8 mouse cellular contexts compared by ENCODE assay signal in the genomic region with DNA sequence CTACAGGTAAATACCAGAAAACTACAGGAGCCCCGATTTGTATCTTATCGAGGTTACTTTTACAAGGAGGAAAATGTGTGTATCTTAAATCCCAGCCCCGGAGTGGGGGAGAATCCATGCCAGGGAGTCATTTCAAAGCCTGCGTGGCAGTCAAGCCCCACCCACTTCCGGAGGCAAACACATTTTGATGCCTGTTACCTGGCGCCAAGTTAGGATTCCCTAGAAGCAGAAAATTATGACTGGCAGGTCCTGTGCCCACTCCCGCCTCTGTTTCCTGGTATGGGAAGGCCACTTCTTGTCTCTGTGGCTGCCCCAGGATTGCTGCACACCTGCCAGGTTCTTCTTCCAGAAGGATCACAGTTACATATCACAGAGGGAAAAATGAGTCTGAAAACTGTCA. TPM values are rescaled to one million over a fixed set of nuclear protein-coding genes. Genes with fewer than 3 reads are reported as not detected.
DNase-seq lines count a peak whose midpoint lies in the region; ATAC-seq lines count a peak whose summit lies in the region.

No protein-coding gene starts in this region.

- no peaks in the 10 kb centered on the region for H3K36me3 ChIP-seq in heart, embryonic 16.5 days (ENCODE audit: control insufficient read depth, insufficient read depth)
- H3K36me3 ChIP-seq in embryonic facial prominence, embryonic 14.5 days (ENCODE audit: control insufficient read depth, insufficient read depth, low read length) = no peaks in the 10 kb centered on the region
- H3K36me3 ChIP-seq in midbrain, embryonic 15.5 days (replicated peaks) = no peaks in the 10 kb centered on the region

- WGBS in heart, embryonic 16.5 days = 74% methylated on average over 7 of the region's 7 CpGs
- WGBS in embryonic facial prominence, embryonic 14.5 days = 39% methylated on average over 7 of the region's 7 CpGs
- WGBS in midbrain, embryonic 15.5 days = 34% methylated on average over 7 of the region's 7 CpGs

- DNase-seq in heart, postnatal 4 days = no peak
- DNase-seq in embryonic facial prominence, embryonic 14.5 days (ENCODE audit: low spot score) = peak; percentile 51
- DNase-seq in kidney, postnatal 10 days = peak; percentile 39
- DNase-seq in embryo, embryonic 9.5 days (ENCODE audit: extremely low spot score) = no peak
- no peak for DNase-seq in adrenal gland, postnatal 25 days

- H3K9ac ChIP-seq in heart, embryonic 16.5 days (ENCODE audit: low read length) = no peak overlapping the region
- 0 out of 2 replicates have a peak overlapping the region, but pooled peaks have one; percentile 35 for H3K9ac ChIP-seq in embryonic facial prominence, embryonic 14.5 days (ENCODE audit: low read depth, low read length)
- peak overlapping the region; percentile 78 for H3K9ac ChIP-seq in midbrain, embryonic 15.5 days

- H3K4me2 ChIP-seq in heart, embryonic 16.5 days (ENCODE audit: low read depth, low read length) = peak overlapping the region; percentile 99; the same call in 1 of the 2 replicates
- H3K4me2 ChIP-seq in embryonic facial prominence, embryonic 14.5 days (ENCODE audit: low read depth, low read length) = peak overlapping the region; percentile 95
- H3K4me2 ChIP-seq in midbrain, embryonic 15.5 days = peak overlapping the region; percentile 92

- H3K27ac ChIP-seq in heart, embryonic 16.5 days (ENCODE audit: low read length) = no peak overlapping the region
- H3K27ac ChIP-seq in embryonic facial prominence, embryonic 14.5 days (replicated peaks; ENCODE audit: low read depth, low read length) = no peak overlapping the region
- H3K27ac ChIP-seq in midbrain, embryonic 15.5 days = no peak overlapping the region

- H3K4me3 ChIP-seq in heart, embryonic 16.5 days (ENCODE audit: low read length) = peak overlapping the region; percentile 84
- peak overlapping the region; percentile 70 for H3K4me3 ChIP-seq in embryonic facial prominence, embryonic 14.5 days (ENCODE audit: low read depth, low read length)
- peak overlapping the region; percentile 84 for H3K4me3 ChIP-seq in midbrain, embryonic 15.5 days

- no peak for ATAC-seq in heart, embryonic 16.5 days (replicated peaks; ENCODE audit: extremely low read depth, insufficient read depth, low FRiP score)
- no peak for ATAC-seq in embryonic facial prominence, embryonic 14.5 days (ENCODE audit: low read depth)
- no peak for ATAC-seq in midbrain, embryonic 15.5 days (replicated peaks)
- ATAC-seq in megakaryocyte-erythroid progenitor cell, adult 5-6 weeks (replicated peaks; ENCODE audit: low FRiP score, low TSS enrichment, poor library complexity, severe bottlenecking) = no peak

- peaks cover 27% of the 10 kb centered on the region for H3K27me3 ChIP-seq in heart, embryonic 16.5 days (ENCODE audit: control insufficient read depth, insufficient read depth, low read length)
- H3K27me3 ChIP-seq in embryonic facial prominence, embryonic 14.5 days (replicated peaks; ENCODE audit: control insufficient read depth, insufficient read depth, low read length) = peaks cover 36% of the 10 kb centered on the region
- H3K27me3 ChIP-seq in midbrain, embryonic 15.5 days (replicated peaks) = no peaks in the 10 kb centered on the region

- no peaks in the 10 kb centered on the region for H3K9me3 ChIP-seq in heart, embryonic 16.5 days (replicated peaks; ENCODE audit: control insufficient read depth, low read length)
- H3K9me3 ChIP-seq in embryonic facial prominence, embryonic 14.5 days (ENCODE audit: control insufficient read depth, low read length) = no peaks in the 10 kb centered on the region
- no peaks in the 10 kb centered on the region for H3K9me3 ChIP-seq in midbrain, embryonic 15.5 days

- H3K4me1 ChIP-seq in heart, embryonic 16.5 days (ENCODE audit: control insufficient read depth, insufficient read depth, low read length) = peaks cover 6% of the 10 kb centered on the region; the same call in 1 of the 2 replicates
- H3K4me1 ChIP-seq in embryonic facial prominence, embryonic 14.5 days (ENCODE audit: control insufficient read depth, insufficient read depth, low read length) = peaks cover 7% of the 10 kb centered on the region; the same call in 1 of the 2 replicates
- H3K4me1 ChIP-seq in midbrain, embryonic 15.5 days = peaks cover 54% of the 10 kb centered on the region

RNA-seq across cellular contexts. Expression of a gene that starts 2.3 kb away (rescaled TPM):
- 4.3 and 5.5 TPM in 2 replicates for polyA plus RNA-seq in heart, embryonic 16.5 days (2015; fragmentation: Nextera tagmentation; extraction: Ambion mirVana)
- total RNA-seq in heart, postnatal 4 days (2021) = 10 to 100 TPM; 10.9 to 11.4 TPM
- polyA plus RNA-seq in embryonic facial prominence, embryonic 14.5 days (2014; fragmentation: Nextera tagmentation; extraction: Ambion mirVana) = 5.5 and 6.9 TPM in 2 replicates
- 14.6 and 15.8 TPM in 2 replicates for polyA plus RNA-seq in midbrain, embryonic 15.5 days (2015; fragmentation: Nextera tagmentation; extraction: Ambion mirVana)
- total RNA-seq in megakaryocyte-erythroid progenitor cell, adult 5-6 weeks (2014; fragmentation: Nextera tagmentation) = 57.8 and 68.4 TPM in 2 replicates
- total RNA-seq in megakaryocyte-erythroid progenitor cell, adult 5-6 weeks (2017) = 66.9 and 100 TPM in 2 replicates
- 2.3 and 4.6 TPM in 2 replicates for total RNA-seq in adrenal gland, postnatal 25 days (2021)

RNA-seq across cellular contexts. Expression of a gene that starts 57.0 kb away (rescaled TPM):
- 25.3 and 25.8 TPM in 2 replicates for polyA plus RNA-seq in heart, embryonic 16.5 days (2015; fragmentation: Nextera tagmentation; extraction: Ambion mirVana)
- 10 to 100 TPM; 47.5 to 48.2 TPM for total RNA-seq in heart, postnatal 4 days (2021)
- 33.9 and 36.4 TPM in 2 replicates for polyA plus RNA-seq in embryonic facial prominence, embryonic 14.5 days (2014; fragmentation: Nextera tagmentation; extraction: Ambion mirVana)
- polyA plus RNA-seq in midbrain, embryonic 15.5 days (2015; fragmentation: Nextera tagmentation; extraction: Ambion mirVana) = 28.0 and 28.8 TPM in 2 replicates
- 108 TPM in 2 replicates for total RNA-seq in megakaryocyte-erythroid progenitor cell, adult 5-6 weeks (2014; fragmentation: Nextera tagmentation)
- 135 and 176 TPM in 2 replicates for total RNA-seq in megakaryocyte-erythroid progenitor cell, adult 5-6 weeks (2017)
- 60.1 and 72.7 TPM in 2 replicates for total RNA-seq in adrenal gland, postnatal 25 days (2021)

Comparison
In these comparisons a context has a peak if more than half of its experiments do, and no peak if none do; other contexts are left out.
1. DNase-seq: peak in embryonic facial prominence, embryonic 14.5 days (single experiment) and kidney, postnatal 10 days (single experiment); none in heart, postnatal 4 days (single experiment), embryo, embryonic 9.5 days (single experiment) and adrenal gland, postnatal 25 days (single experiment).
2. RNA of a gene that starts 2.3 kb away (total RNA-seq): 57.8 to 100 TPM in megakaryocyte-erythroid progenitor cell, adult 5-6 weeks; 10.9 to 11.4 TPM in heart, postnatal 4 days and 2.3 to 4.6 TPM in adrenal gland, postnatal 25 days; every median in the first group is over 4 times any median in the second.
3. Peak in every context shown above with its lines, with median percentiles within 50 percentile points of each other: H3K4me2 ChIP-seq and H3K4me3 ChIP-seq.